Mouse (Mus musculus): ENCODE measurements around the gene Hemgn. TPM values are rescaled to one million over a fixed set of nuclear protein-coding genes. Genes with fewer than 3 reads are reported as not detected.

Hemgn gene
- total RNA-seq, 2 experiments from 2014 or later: 9.6 to 25.5 TPM

DNA sequence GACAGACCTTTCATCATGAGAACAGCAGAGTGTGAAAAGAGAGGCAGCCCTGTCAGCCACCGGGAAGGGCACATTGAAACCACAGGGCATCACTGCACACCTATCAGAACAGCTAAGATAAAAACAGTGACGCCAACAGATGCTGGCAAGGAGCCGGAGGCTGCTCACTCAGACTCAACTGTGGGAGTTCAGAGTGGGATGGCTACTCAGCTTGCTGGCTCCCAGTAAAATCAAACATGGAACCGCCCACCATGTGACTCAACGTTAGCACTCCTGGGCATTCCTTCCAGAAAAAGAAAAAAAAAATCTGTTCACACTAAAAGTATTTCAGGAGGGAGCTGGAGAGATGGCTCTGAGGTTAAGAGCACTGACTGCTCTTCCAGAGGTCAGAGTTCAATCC is 52.0 kb downstream of the Hemgn start:
- ATAC-seq (replicated peaks; ENCODE audit: poor library complexity): no peak

DNA sequence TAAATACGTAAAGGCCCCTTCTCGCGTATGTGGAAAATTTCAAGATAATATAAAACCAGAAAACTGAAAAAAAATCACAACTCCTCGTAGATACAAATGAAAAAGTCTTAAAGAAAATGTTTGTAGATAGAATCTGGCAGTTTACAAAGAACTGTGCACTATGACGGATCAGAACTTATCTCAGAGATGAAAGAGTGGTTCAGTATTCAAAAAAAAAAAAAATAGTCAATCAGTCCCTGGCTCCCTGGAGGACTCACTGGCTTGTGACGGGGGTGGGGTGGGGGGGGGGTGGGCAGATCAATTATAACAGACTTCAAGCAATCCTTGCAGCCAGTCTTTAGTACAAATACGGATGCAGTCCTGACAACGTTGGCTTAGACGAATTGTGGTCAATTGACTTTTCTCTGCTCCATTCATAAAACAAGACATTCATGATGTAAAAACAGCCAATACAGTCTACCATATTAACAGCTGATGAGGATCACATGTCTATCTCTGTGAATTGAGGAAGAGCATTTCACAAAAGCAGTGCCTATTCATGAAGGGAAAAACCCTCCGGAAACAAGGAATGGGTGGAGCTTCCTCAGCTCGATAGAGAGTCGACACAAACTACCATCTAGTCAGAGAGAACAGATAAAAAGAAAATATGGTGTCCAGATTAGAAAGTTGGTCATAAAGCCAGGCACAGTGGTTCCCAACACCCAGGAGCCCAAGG is 53.6 kb downstream of the Hemgn start:
- peak; percentile 58 for ATAC-seq (replicated peaks; ENCODE audit: poor library complexity)

DNA sequence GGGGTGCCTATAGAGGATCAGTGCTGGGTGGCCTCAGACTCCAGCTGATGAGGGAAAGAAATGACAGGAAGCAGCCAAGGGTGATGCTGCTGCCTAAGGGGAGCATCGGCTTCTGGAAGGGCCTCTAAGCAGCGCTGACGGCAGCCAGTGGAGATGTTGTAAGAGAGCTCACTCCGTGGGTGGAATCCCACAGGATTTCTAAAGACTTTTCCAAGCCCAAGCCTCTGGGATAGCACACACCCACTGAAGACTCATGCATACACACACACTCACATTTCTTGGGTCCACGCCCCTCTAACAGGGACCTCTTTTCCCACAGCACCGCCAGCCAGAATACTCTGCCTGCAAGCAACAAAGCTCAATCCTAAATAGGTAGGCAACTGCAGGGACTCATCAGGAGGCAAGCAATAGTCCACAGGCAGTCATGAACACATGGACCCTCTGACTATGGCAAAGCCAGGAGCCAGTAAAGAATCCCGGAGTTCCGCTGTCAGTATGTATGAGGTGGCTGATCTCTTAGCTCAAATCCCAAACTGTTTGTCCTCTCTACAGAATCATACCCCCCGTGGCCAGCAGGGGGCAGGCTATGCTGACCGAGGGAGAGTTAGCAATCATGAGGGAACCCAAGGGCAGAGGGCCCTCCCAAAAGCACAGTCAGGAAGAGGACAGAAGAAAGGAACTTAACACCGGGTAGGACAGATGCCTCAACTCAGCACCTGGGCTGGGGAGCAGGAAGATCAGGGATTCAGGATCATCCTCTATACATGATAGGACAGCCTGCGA is 56.8 kb downstream of the Hemgn start:
- ATAC-seq (replicated peaks; ENCODE audit: poor library complexity): peak; percentile 79

DNA sequence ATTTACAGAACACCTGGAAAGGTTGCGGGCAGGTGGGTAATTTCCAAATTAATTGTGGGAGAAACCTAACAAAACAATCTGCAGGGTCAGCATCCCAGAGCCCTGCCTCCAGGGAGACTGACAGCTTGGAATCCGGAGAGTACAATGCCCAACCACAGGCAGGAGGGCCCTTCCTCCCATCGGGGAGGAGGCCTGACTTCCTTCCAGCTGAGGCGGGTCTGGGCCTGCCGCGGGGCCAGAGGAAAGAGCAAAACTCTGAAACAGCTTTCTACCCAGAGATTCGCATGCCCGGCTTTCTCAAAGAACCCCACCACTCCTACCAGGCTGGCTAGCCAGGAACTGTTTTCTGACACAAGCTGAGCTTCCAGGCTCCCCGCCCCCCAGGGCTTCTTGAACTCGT is 60.3 kb downstream of the Hemgn start:
- no peak for ATAC-seq (replicated peaks; ENCODE audit: poor library complexity)

DNA sequence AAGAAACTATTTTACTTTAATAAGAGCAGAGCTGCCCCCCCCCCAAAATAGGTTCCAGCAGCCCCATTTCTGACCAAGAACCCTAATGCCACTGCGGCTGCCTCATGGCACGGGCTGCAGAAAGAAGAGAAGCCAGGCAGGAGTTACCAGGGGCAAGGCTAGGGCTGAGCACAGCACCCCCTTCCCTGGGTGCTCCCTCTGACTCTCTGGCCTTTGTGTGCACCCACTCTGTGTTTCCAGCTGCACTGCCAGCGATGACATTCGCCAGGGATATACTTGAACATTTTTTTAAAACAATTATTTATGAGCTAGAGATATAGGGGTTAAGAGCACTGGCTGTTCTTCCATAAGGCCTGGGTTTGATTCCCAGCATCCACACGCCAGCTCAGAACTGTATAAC is 63.8 kb downstream of the Hemgn start:
- no peak for ATAC-seq (replicated peaks; ENCODE audit: poor library complexity)

DNA sequence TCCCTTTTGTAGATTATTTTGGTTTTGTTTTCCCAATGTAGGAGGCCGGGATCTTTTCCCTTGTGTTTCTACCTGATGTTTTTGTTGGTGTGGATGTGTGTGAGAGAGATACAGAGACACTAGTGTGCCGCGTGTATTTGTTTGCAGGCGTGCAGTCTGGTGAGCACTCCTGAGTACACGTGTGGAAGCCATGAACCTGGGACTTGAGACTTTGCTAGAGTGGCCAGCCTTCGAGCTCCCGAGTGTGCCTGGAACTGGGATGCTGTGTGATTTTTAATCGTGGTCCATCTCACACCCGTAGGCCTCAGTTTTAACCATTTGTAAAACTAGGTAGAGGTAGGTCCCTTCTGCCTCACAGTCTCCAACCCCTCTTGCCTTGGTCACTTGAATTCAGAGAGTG is 64.4 kb downstream of the Hemgn start:
- no peak for ATAC-seq (replicated peaks; ENCODE audit: poor library complexity)

GRCm38 (mm10) chr4:46347580-46348515 is 65.5 kb downstream of the Hemgn start:
- no peak for ATAC-seq (replicated peaks; ENCODE audit: poor library complexity)

- no peak for ATAC-seq (replicated peaks; ENCODE audit: poor library complexity)
Measured at GRCm38 (mm10) chr4:46347141-46347540, 66.2 kb downstream of the Hemgn start.

- no peak for ATAC-seq (replicated peaks; ENCODE audit: poor library complexity)
Measured at GRCm38 (mm10) chr4:46346221-46346620, 67.1 kb downstream of the Hemgn start.

GRCm38 (mm10) chr4:46345773-46346100 is 67.6 kb downstream of the Hemgn start:
- no peak for ATAC-seq (replicated peaks; ENCODE audit: poor library complexity)

DNA sequence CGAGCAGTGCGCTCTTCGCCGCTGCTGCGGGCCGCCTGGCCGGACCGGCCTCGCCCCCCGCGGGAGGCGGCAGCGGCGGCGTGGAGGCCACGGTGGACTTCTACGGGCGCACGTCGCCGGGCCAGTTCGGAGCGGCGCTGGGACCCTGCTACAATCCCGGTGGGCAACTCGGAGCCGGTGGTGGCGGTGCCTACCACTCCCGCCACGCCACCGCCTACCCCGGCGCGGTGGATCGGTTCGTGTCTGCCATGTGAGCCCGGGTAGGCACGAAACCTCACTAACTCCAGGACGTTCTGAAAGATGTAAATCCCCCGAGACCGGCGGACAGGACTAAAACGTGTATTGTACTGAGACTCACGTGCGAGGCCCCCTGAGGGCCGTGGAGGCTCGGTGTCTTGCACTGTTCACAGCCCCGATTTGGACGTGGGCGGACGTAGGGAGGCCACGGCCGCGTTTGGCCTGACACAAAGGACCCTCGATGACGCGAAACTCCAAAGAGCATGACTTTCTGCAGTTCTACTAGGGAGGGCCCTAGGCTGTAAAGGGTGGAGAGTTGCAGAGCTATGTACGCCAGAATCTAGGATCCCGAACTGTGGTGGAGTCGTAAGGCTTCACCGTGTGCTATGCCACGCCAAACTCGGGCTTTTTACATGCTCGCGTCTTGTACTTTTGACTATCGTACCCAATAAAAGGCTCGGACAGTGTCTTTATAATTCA is 68.1 kb downstream of the Hemgn start:
- no peak for ATAC-seq (replicated peaks; ENCODE audit: poor library complexity)

DNA sequence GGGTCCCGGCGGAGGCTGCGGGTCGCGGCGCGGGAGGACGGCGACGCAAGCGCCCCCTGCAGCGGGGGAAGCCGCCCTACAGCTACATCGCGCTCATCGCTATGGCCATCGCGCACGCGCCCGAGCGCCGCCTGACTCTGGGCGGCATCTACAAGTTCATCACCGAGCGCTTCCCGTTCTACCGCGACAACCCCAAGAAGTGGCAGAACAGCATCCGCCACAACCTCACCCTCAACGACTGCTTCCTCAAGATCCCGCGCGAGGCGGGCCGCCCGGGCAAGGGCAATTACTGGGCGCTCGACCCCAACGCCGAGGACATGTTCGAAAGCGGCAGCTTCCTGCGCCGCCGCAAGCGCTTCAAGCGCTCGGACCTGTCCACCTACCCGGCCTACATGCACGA is 69.0 kb downstream of the Hemgn start:
- 0 out of 2 replicates have a peak, but pooled peaks have one; percentile 15 for ATAC-seq (replicated peaks; ENCODE audit: poor library complexity)

Other genes with a start within 250 kb of the Hemgn start
- 32.8 and 48.7 TPM in 2 replicates for gene Xpa, start 217.2 kb downstream of the Hemgn start, total RNA-seq (2015)
- gene Xpa, start 217.2 kb downstream of the Hemgn start, total RNA-seq (2017): 30.5 and 32.7 TPM in 2 replicates
- gene Foxe1, start 69.9 kb downstream of the Hemgn start, total RNA-seq (2015): not detected in 2 replicates
- not detected in 2 replicates for gene Foxe1, start 69.9 kb downstream of the Hemgn start, total RNA-seq (2017)
- gene Trmo, start 24.1 kb downstream of the Hemgn start, total RNA-seq (2015): 6.7 and 9.1 TPM in 2 replicates
- 12.6 and 14.4 TPM in 2 replicates for gene Trmo, start 24.1 kb downstream of the Hemgn start, total RNA-seq (2017)
- gene Anp32b, start 37.4 kb upstream of the Hemgn start, total RNA-seq (2015): 743 and 817 TPM in 2 replicates
- 148 and 191 TPM in 2 replicates for gene Anp32b, start 37.4 kb upstream of the Hemgn start, total RNA-seq (2017)
- gene Nans, start 75.7 kb upstream of the Hemgn start, total RNA-seq (2015): 71.5 and 73.9 TPM in 2 replicates
- gene Nans, start 75.7 kb upstream of the Hemgn start, total RNA-seq (2017): 83.3 and 84.5 TPM in 2 replicates
- gene Trim14, start 122.6 kb upstream of the Hemgn start, total RNA-seq (2015): 11.5 and 11.7 TPM in 2 replicates
- gene Trim14, start 122.6 kb upstream of the Hemgn start, total RNA-seq (2017): 16.5 and 25.2 TPM in 2 replicates
- 42.3 and 51.4 TPM in 2 replicates for gene Coro2a, start 188.7 kb upstream of the Hemgn start, total RNA-seq (2015)
- gene Coro2a, start 188.7 kb upstream of the Hemgn start, total RNA-seq (2017): 24.4 and 25.7 TPM in 2 replicates
- gene Tbc1d2, start 236.7 kb upstream of the Hemgn start, total RNA-seq (2015): 5.8 and 6.1 TPM in 2 replicates
- 6.3 and 8.2 TPM in 2 replicates for gene Tbc1d2, start 236.7 kb upstream of the Hemgn start, total RNA-seq (2017)